7 mouse cellular contexts compared by ENCODE assay signal in the genomic region with DNA sequence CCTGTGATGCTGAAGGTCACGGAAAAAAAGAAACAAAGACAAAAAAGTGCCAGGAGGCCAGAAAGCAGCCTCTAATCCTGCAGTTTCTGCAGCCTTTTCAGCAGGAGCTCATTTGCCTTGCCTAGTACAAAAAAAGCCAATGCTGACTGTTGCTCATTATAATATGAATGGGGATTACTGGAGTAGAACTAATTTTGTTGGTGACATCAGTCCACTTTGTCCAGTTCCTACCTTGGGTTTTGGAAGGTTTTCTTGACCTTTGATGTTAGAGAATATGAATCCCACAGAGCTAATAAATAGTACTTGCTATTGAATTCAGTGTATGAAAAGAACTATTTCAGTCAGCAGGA. TPM values are rescaled to one million over a fixed set of nuclear protein-coding genes. Genes with fewer than 3 reads are reported as not detected.
DNase-seq lines count a peak whose midpoint lies in the region; ATAC-seq lines count a peak whose summit lies in the region.

No protein-coding gene starts in this region.

- H3K4me2 ChIP-seq in neural tube, embryonic 11.5 days (ENCODE audit: low read depth) = peak overlapping the region; percentile 62
- H3K4me2 ChIP-seq in forebrain, embryonic 12.5 days = peak overlapping the region; percentile 67
- H3K4me2 ChIP-seq in liver, embryonic 11.5 days = peak overlapping the region; percentile 83
- peak overlapping the region; percentile 77 for H3K4me2 ChIP-seq in stomach, embryonic 16.5 days (ENCODE audit: low read depth, low read length)

- peak; percentile 35 for ATAC-seq in neural tube, embryonic 11.5 days (ENCODE audit: insufficient read depth, low FRiP score, low TSS enrichment)
- ATAC-seq in forebrain, embryonic 12.5 days (ENCODE audit: low FRiP score) = peak; percentile 13; the same call in 1 of the 2 replicates
- ATAC-seq in liver, embryonic 11.5 days (replicated peaks; ENCODE audit: low FRiP score) = no peak
- ATAC-seq in stomach, embryonic 16.5 days (ENCODE audit: insufficient read depth, low FRiP score) = no peak

- H3K4me1 ChIP-seq in neural tube, embryonic 11.5 days (ENCODE audit: control insufficient read depth, insufficient read depth, low read length) = no peaks in the 10 kb centered on the region; the same call in 1 of the 2 replicates
- peaks cover 14% of the 10 kb centered on the region for H3K4me1 ChIP-seq in forebrain, embryonic 12.5 days
- peaks cover 10% of the 10 kb centered on the region for H3K4me1 ChIP-seq in liver, embryonic 11.5 days (replicated peaks; ENCODE audit: control insufficient read depth, insufficient read depth, low read length)
- H3K4me1 ChIP-seq in stomach, embryonic 16.5 days (ENCODE audit: control insufficient read depth, insufficient read depth, low read length) = peaks cover 11% of the 10 kb centered on the region; the same call in 1 of the 2 replicates

- no peaks in the 10 kb centered on the region for H3K36me3 ChIP-seq in neural tube, embryonic 11.5 days (ENCODE audit: control insufficient read depth, insufficient read depth, low read length)
- H3K36me3 ChIP-seq in forebrain, embryonic 12.5 days (replicated peaks) = no peaks in the 10 kb centered on the region
- no peaks in the 10 kb centered on the region for H3K36me3 ChIP-seq in liver, embryonic 11.5 days (ENCODE audit: control insufficient read depth, insufficient read depth, low read length)
- H3K36me3 ChIP-seq in stomach, embryonic 16.5 days (ENCODE audit: control insufficient read depth, insufficient read depth, low read length) = no peaks in the 10 kb centered on the region

- WGBS in neural tube, embryonic 11.5 days = 0% methylated on average over 1 of the region's 1 CpGs
- WGBS in forebrain, embryonic 12.5 days = 0% methylated on average over 1 of the region's 1 CpGs
- WGBS in liver, embryonic 11.5 days = 0% methylated on average over 1 of the region's 1 CpGs
- WGBS in stomach, embryonic 16.5 days = 0% methylated on average over 1 of the region's 1 CpGs

- no peak for DNase-seq in neural tube, embryonic 11.5 days (ENCODE audit: low spot score)
- no peak for DNase-seq in neural tube, embryonic 10.5 days (ENCODE audit: extremely low spot score, low spot score)
- no peak for DNase-seq in liver, embryonic 11.5 days (ENCODE audit: low spot score)
- DNase-seq in right cerebral cortex, adult 18-20 months = no peak
- no peak for DNase-seq in frontal cortex, adult 2 months (ENCODE audit: extremely low spot score in 1 of 2, low spot score in 1 of 2)

- H3K27ac ChIP-seq in neural tube, embryonic 11.5 days (ENCODE audit: low read depth, low read length) = no peak overlapping the region
- H3K27ac ChIP-seq in forebrain, embryonic 12.5 days = peak overlapping the region; percentile 86
- no peak overlapping the region; the same call in 1 of the 2 replicates for H3K27ac ChIP-seq in liver, embryonic 11.5 days (ENCODE audit: low read depth, low read length)
- peak overlapping the region; percentile 85 for H3K27ac ChIP-seq in stomach, embryonic 16.5 days (ENCODE audit: low read length)

- no peaks in the 10 kb centered on the region for H3K27me3 ChIP-seq in neural tube, embryonic 11.5 days (ENCODE audit: control insufficient read depth, insufficient read depth, low read length)
- H3K27me3 ChIP-seq in forebrain, embryonic 12.5 days = no peaks in the 10 kb centered on the region
- H3K27me3 ChIP-seq in liver, embryonic 11.5 days (replicated peaks; ENCODE audit: control insufficient read depth, insufficient read depth, low read length) = no peaks in the 10 kb centered on the region
- H3K27me3 ChIP-seq in stomach, embryonic 16.5 days (ENCODE audit: control insufficient read depth, insufficient read depth, low read length) = no peaks in the 10 kb centered on the region

- peak overlapping the region; percentile 70 for H3K9ac ChIP-seq in neural tube, embryonic 11.5 days (ENCODE audit: low read length)
- H3K9ac ChIP-seq in forebrain, embryonic 12.5 days = peak overlapping the region; percentile 67
- peak overlapping the region; percentile 90 for H3K9ac ChIP-seq in liver, embryonic 11.5 days (ENCODE audit: low read depth, low read length)
- peak overlapping the region; percentile 88 for H3K9ac ChIP-seq in stomach, embryonic 16.5 days (ENCODE audit: low read length)

- no peaks in the 10 kb centered on the region for H3K9me3 ChIP-seq in neural tube, embryonic 11.5 days (ENCODE audit: control insufficient read depth, low read length)
- no peaks in the 10 kb centered on the region for H3K9me3 ChIP-seq in forebrain, embryonic 12.5 days
- H3K9me3 ChIP-seq in liver, embryonic 11.5 days (ENCODE audit: control insufficient read depth, low read length) = no peaks in the 10 kb centered on the region
- no peaks in the 10 kb centered on the region for H3K9me3 ChIP-seq in stomach, embryonic 16.5 days (replicated peaks; ENCODE audit: control insufficient read depth, low read length)

- H3K4me3 ChIP-seq in neural tube, embryonic 11.5 days (ENCODE audit: low read depth, low read length) = peak overlapping the region; percentile 70
- peak overlapping the region; percentile 68 for H3K4me3 ChIP-seq in forebrain, embryonic 12.5 days (replicated peaks)
- peak overlapping the region; percentile 87 for H3K4me3 ChIP-seq in liver, embryonic 11.5 days (ENCODE audit: low read depth, low read length)
- H3K4me3 ChIP-seq in stomach, embryonic 16.5 days (replicated peaks; ENCODE audit: low read length) = peak overlapping the region; percentile 87

RNA-seq across cellular contexts. Expression of a gene that starts 0.8 kb away (rescaled TPM):
- polyA plus RNA-seq in neural tube, embryonic 11.5 days (2014; fragmentation: Nextera tagmentation; extraction: Ambion mirVana) = 11.2 and 12.9 TPM in 2 replicates
- 11.4 and 12.9 TPM in 2 replicates for polyA plus RNA-seq in forebrain, embryonic 12.5 days (2016; fragmentation: Nextera tagmentation; extraction: Ambion mirVana)
- polyA plus RNA-seq in liver, embryonic 11.5 days (2014; fragmentation: Nextera tagmentation; extraction: Ambion mirVana) = 12.4 and 13.1 TPM in 2 replicates
- polyA plus RNA-seq in stomach, embryonic 16.5 days (2015; fragmentation: Nextera tagmentation; extraction: Ambion mirVana) = 12.7 and 13.0 TPM in 2 replicates
- polyA plus RNA-seq in frontal cortex, adult 2 months (2012; rRNA removed) = 7.5 and 8.4 TPM in 2 replicates

RNA-seq across cellular contexts. Expression of a gene that starts 0.8 kb away (rescaled TPM):
- polyA plus RNA-seq in neural tube, embryonic 11.5 days (2014; fragmentation: Nextera tagmentation; extraction: Ambion mirVana) = 33.3 and 35.8 TPM in 2 replicates
- 38.8 and 39.6 TPM in 2 replicates for polyA plus RNA-seq in forebrain, embryonic 12.5 days (2016; fragmentation: Nextera tagmentation; extraction: Ambion mirVana)
- 26.4 and 31.3 TPM in 2 replicates for polyA plus RNA-seq in liver, embryonic 11.5 days (2014; fragmentation: Nextera tagmentation; extraction: Ambion mirVana)
- polyA plus RNA-seq in stomach, embryonic 16.5 days (2015; fragmentation: Nextera tagmentation; extraction: Ambion mirVana) = 14.2 and 16.6 TPM in 2 replicates
- 0.50 and 0.60 TPM in 2 replicates for polyA plus RNA-seq in frontal cortex, adult 2 months (2012; rRNA removed)

Comparison
In these comparisons a context has a peak if more than half of its experiments do, and no peak if none do; other contexts are left out.
1. ATAC-seq: peak in neural tube, embryonic 11.5 days (single experiment) and forebrain, embryonic 12.5 days (single experiment); none in liver, embryonic 11.5 days (single experiment) and stomach, embryonic 16.5 days (single experiment).
2. H3K27ac ChIP-seq: peak in forebrain, embryonic 12.5 days (single experiment) and stomach, embryonic 16.5 days (single experiment); none in neural tube, embryonic 11.5 days (single experiment) and liver, embryonic 11.5 days (single experiment).
3. Peak in every context shown above with its lines, with median percentiles within 50 percentile points of each other: H3K4me2 ChIP-seq, H3K4me3 ChIP-seq and H3K9ac ChIP-seq.